Mouse (Mus musculus) bone marrow macrophage, adult 2 months (primary cell): ENCODE results near the gene Iqca. TPM values are rescaled to one million over a fixed set of nuclear protein-coding genes. Genes with fewer than 3 reads are reported as not detected.

Experiments used
- H3K27ac ChIP-seq: 2 replicates; pipeline ENCODE4 v1.5.1; 2012; ENCODE audit warnings: low read depth, low read length; ENCODE audit not compliant: insufficient read depth
- H3K4me1 ChIP-seq: 2 replicates; pipeline ENCODE4 v1.6.1; 2012; ENCODE audit warnings: low read length; ENCODE audit not compliant: control insufficient read depth, insufficient read depth
- H3K4me3 ChIP-seq: 2 replicates; pipeline ENCODE4 v1.5.1; 2012; ENCODE audit warnings: mild to moderate bottlenecking, low read length, moderate library complexity; ENCODE audit not compliant: insufficient read depth
- CTCF ChIP-seq: IDR thresholded peaks from 2 replicates; pipeline ENCODE4 v1.5.1; 2012; ENCODE audit warnings: low read depth, mild to moderate bottlenecking, low read length, moderate library complexity
- POLR2A ChIP-seq: IDR thresholded peaks from 2 replicates; pipeline ENCODE4 v1.6.1; 2012; ENCODE audit warnings: mild to moderate bottlenecking, low read depth, low read length, borderline replicate concordance
- polyA plus RNA-seq: library from polyadenylated mRNA; stranded (reverse); fragments of >200 nt; gene quantifications from 2 replicates; pipeline ENCODE4 v1.2.4, GENCODE M21; 2012; ENCODE audit not compliant: missing spikeins, insufficient read depth, insufficient read length

Gene Iqca
- polyA plus RNA-seq, 1 experiment: not detected

GRCm38 (mm10) chr1:90139729-90140128, 13.5 kb downstream of the Iqca start:
- no peaks in the 10 kb centered on the region for H3K4me1 ChIP-seq
- no peak overlapping the region for H3K4me3 ChIP-seq
- H3K27ac ChIP-seq: no peak overlapping the region
- no peak for TF ChIP-seq POLR2A
- no peak for TF ChIP-seq CTCF

GRCm38 (mm10) chr1:90132402-90132801, 20.8 kb downstream of the Iqca start:
- no peak overlapping the region for H3K27ac ChIP-seq
- no peak for TF ChIP-seq CTCF
- no peak for TF ChIP-seq POLR2A
- no peaks in the 10 kb centered on the region for H3K4me1 ChIP-seq
- no peak overlapping the region for H3K4me3 ChIP-seq

- H3K4me3 ChIP-seq: no peak overlapping the region
- TF ChIP-seq CTCF (no peak), POLR2A (no peak)
- H3K27ac ChIP-seq: no peak overlapping the region
- no peaks in the 10 kb centered on the region for H3K4me1 ChIP-seq
Observed at GRCm38 (mm10) chr1:90131982-90132381, 21.2 kb downstream of the Iqca start.

- Histone ChIP-seq H3K27ac (no peak overlapping the region), H3K4me3 (no peak overlapping the region)
- TF ChIP-seq POLR2A: no peak
- TF ChIP-seq CTCF: no peak
Observed at GRCm38 (mm10) chr1:90124561-90124960, 28.6 kb downstream of the Iqca start.

GRCm38 (mm10) chr1:90120706-90121105, 32.5 kb downstream of the Iqca start:
- Histone ChIP-seq H3K27ac (no peak overlapping the region), H3K4me1 (no peaks in the 10 kb centered on the region), H3K4me3 (no peak overlapping the region)
- no peak for TF ChIP-seq CTCF

More at GRCm38 (mm10) chr1:90124561-90124960, 28.6 kb downstream of the Iqca start:
- no peaks in the 10 kb centered on the region for H3K4me1 ChIP-seq

- Histone ChIP-seq H3K4me3 (no peak overlapping the region), H3K4me1 (no peaks in the 10 kb centered on the region), H3K27ac (no peak overlapping the region)
- TF ChIP-seq CTCF (no peak), POLR2A (no peak)
Observed at GRCm38 (mm10) chr1:90119214-90119613, 34.0 kb downstream of the Iqca start.

- Histone ChIP-seq H3K4me1 (no peaks in the 10 kb centered on the region), H3K27ac (no peak overlapping the region), H3K4me3 (no peak overlapping the region)
- TF ChIP-seq POLR2A (no peak), CTCF (no peak)
Observed at GRCm38 (mm10) chr1:90117207-90117606, 36.0 kb downstream of the Iqca start.

- H3K27ac ChIP-seq: no peak overlapping the region
- H3K4me1 ChIP-seq: no peaks in the 10 kb centered on the region
- TF ChIP-seq POLR2A (no peak), CTCF (no peak)
- H3K4me3 ChIP-seq: no peak overlapping the region
Observed at GRCm38 (mm10) chr1:90114586-90114985, 38.6 kb downstream of the Iqca start.

- Histone ChIP-seq H3K4me1 (no peaks in the 10 kb centered on the region), H3K27ac (no peak overlapping the region), H3K4me3 (no peak overlapping the region)
- no peak for TF ChIP-seq POLR2A
- TF ChIP-seq CTCF: no peak
Observed at GRCm38 (mm10) chr1:90113655-90114244, 39.5 kb downstream of the Iqca start.

GRCm38 (mm10) chr1:90112669-90113068, 40.5 kb downstream of the Iqca start:
- TF ChIP-seq POLR2A: no peak
- TF ChIP-seq CTCF: no peak
- Histone ChIP-seq H3K27ac (no peak overlapping the region), H3K4me1 (no peaks in the 10 kb centered on the region), H3K4me3 (no peak overlapping the region)

- no peak for TF ChIP-seq POLR2A
- TF ChIP-seq CTCF: no peak
- Histone ChIP-seq H3K4me3 (no peak overlapping the region), H3K4me1 (no peaks in the 10 kb centered on the region), H3K27ac (no peak overlapping the region)
Observed at GRCm38 (mm10) chr1:90111198-90111839, 41.9 kb downstream of the Iqca start.
